Mouse (Mus musculus): ENCODE measurements around the gene Rbm43. TPM values are rescaled to one million over a fixed set of nuclear protein-coding genes. Genes with fewer than 3 reads are reported as not detected.

Rbm43 gene
- polyA plus RNA-seq, 1 experiment = 3.4 TPM

DNA sequence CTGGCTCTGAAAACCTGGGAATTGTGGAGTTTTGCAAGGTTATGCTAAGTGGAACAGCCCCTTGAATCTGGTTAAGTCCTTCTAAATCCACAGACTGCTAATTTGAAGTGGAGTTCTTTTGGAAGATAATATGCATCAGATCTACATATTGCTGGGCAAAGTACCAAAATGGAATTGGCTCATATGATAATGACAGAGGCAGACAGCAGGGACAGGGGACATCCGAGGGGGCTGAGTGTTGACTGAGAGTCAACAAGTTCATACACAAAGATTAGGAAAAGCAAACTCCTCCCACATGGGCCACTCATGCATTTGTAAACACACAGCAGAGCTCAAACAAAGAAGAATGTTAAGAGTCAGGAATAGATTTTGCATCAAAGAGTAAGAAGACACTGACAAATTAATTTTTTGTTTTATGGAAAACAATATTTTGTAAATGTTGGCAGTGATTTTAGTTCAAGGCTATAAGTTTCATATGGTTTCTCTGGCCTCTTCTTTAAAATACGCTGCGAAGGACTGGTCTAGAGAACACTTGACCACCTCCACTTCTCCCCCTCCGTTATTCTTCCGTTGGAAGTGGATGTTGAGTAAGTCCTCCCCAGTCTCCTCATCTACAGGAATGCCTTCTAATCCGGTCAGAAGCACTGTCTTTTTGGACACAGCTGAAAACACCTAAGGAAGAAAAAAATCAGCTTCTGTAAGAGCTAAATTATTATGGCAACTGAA lies 13.3 kb upstream of the Rbm43 start:
- TF ChIP-seq POLR2A (IDR thresholded peaks at IDR 0.05; ENCODE audit: borderline replicate concordance, extremely low read depth, insufficient read depth, insufficient read length, poor library complexity, severe bottlenecking) = no peak
- no peak for TF ChIP-seq CTCF (IDR thresholded peaks at IDR 0.05; ENCODE audit: borderline replicate concordance, extremely low read depth, insufficient read depth, insufficient read length)
- DNase-seq (ENCODE audit: low read depth) = peak; percentile 68

DNA sequence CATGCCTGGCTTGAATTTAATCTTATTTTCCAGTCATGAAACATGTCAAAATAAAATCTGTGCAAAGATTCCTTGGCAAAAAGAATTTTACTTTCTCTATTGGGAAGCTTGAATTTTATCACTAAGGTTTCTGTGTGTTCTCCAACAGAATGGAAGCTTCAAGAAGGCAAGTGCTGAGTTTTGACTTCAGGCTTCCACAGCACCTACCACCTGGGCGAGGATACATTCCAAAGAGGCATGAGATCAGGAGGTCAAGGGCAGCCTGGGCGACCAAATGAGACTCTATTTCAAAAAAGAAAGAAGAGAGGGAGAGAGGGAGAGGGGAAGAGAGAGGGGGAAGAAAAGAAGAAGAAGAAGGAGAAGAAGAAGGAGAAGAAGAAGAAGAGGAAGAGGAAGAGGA lies 10.8 kb upstream of the Rbm43 start:
- no peak for TF ChIP-seq POLR2A (IDR thresholded peaks at IDR 0.05; ENCODE audit: borderline replicate concordance, extremely low read depth, insufficient read depth, insufficient read length, poor library complexity, severe bottlenecking)
- TF ChIP-seq CTCF (IDR thresholded peaks at IDR 0.05; ENCODE audit: borderline replicate concordance, extremely low read depth, insufficient read depth, insufficient read length) = no peak
- DNase-seq (ENCODE audit: low read depth) = no peak

DNA sequence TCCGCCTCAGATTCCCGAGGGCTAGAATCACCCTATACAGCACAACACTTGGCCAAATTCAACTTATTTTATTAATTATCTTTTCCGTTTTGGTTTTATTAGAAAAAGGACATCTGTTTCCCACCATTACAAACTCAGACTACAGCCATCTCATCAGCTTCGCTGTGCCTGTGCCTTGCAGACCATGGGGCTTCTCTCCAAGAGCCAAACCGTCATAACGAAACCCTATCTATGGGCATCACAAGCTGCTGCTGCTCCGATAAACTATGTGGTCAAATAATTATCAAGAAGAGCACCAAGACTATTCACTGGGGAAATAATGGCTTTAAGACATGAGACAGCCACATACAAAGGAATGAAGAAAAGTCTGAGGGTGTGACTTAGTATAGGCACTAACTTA lies 6.9 kb upstream of the Rbm43 start:
- no peak for DNase-seq (ENCODE audit: low read depth)
- no peak for TF ChIP-seq POLR2A (IDR thresholded peaks at IDR 0.05; ENCODE audit: borderline replicate concordance, extremely low read depth, insufficient read depth, insufficient read length, poor library complexity, severe bottlenecking)
- TF ChIP-seq CTCF (IDR thresholded peaks at IDR 0.05; ENCODE audit: borderline replicate concordance, extremely low read depth, insufficient read depth, insufficient read length) = no peak

DNA sequence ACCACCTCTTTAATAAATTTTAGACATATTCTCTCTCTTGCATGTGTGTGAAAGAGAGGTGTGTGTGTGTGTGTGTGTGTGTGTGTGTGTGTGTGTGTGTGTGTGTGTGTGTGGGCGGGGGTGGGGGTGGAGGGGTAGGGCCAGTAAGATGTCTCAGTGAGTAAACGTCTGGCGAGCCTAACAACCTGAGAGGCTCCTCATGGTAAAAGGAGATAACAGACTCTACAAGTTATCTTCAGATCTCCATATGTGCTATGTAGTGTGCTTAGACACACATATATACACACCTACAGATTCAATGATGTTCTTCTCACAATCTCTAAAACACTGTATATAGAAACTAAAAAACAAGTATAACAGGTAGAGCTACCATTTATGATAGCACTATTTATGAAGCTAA lies 3.8 kb upstream of the Rbm43 start:
- DNase-seq (ENCODE audit: low read depth) = no peak
- TF ChIP-seq CTCF (IDR thresholded peaks at IDR 0.05; ENCODE audit: borderline replicate concordance, extremely low read depth, insufficient read depth, insufficient read length) = no peak
- TF ChIP-seq POLR2A (IDR thresholded peaks at IDR 0.05; ENCODE audit: borderline replicate concordance, extremely low read depth, insufficient read depth, insufficient read length, poor library complexity, severe bottlenecking) = no peak

DNA sequence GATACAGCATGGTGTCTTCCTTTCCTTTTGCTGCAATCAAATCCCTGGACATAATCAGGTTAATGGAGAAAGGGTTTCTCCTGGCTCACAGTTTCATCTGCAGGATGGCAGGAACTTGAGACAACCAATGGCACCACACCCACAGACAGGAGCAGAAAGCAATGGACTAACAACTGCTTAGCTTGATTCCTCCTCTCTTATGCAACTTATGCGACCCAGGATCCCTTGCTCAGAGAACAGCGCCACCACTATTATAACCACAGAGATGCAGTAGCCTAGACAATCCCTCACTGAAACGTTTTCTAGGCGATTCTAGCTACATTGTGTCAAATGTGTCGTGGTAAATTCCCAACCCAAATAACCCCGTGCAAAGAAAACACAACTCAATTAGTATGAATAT lies 2.0 kb upstream of the Rbm43 start:
- no peak for DNase-seq (ENCODE audit: low read depth)
- no peak for TF ChIP-seq POLR2A (IDR thresholded peaks at IDR 0.05; ENCODE audit: borderline replicate concordance, extremely low read depth, insufficient read depth, insufficient read length, poor library complexity, severe bottlenecking)
- no peak for TF ChIP-seq CTCF (IDR thresholded peaks at IDR 0.05; ENCODE audit: borderline replicate concordance, extremely low read depth, insufficient read depth, insufficient read length)

DNA sequence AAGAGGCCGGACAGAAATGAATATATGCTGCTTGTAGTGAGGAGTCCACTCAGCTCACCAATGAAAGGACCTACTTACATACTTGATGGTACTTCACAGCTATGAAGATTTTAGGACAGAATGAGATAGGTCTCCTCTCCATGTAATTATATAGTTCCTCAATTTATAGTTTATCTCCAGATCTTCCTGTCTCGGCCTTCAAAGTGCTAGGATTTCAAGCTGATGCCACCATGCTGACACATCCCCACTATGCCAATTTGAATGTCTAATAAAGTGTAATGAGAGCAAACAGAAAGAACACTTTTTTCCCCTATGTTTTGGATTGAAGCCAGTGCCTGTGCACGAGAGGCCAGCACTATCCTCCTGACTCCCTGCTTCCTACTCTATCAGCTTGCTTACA lies 1.6 kb upstream of the Rbm43 start:
- TF ChIP-seq CTCF (IDR thresholded peaks at IDR 0.05; ENCODE audit: borderline replicate concordance, extremely low read depth, insufficient read depth, insufficient read length) = no peak
- no peak for TF ChIP-seq POLR2A (IDR thresholded peaks at IDR 0.05; ENCODE audit: borderline replicate concordance, extremely low read depth, insufficient read depth, insufficient read length, poor library complexity, severe bottlenecking)
- DNase-seq (ENCODE audit: low read depth) = no peak

DNA sequence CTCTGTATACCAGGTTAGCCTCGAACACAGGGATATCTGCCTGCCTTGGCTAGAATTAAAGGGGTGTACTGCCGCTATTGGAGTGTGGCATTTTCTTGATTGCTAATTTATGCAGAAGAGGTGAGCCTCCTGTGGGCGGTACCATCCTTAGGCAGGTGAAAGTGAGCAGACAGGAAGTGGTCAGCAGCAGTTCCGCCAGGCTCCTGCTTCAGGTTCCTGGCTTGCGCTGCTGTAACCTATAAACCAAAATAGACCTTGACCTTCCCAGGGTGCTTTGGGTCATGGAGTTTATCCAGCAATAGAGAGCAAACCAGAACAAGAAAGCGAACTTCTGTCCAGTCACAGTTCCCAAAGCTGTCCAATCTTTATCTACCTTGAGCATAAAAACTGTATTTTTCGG lies 958 bp upstream of the Rbm43 start:
- no peak for TF ChIP-seq CTCF (IDR thresholded peaks at IDR 0.05; ENCODE audit: borderline replicate concordance, extremely low read depth, insufficient read depth, insufficient read length)
- TF ChIP-seq POLR2A (IDR thresholded peaks at IDR 0.05; ENCODE audit: borderline replicate concordance, extremely low read depth, insufficient read depth, insufficient read length, poor library complexity, severe bottlenecking) = no peak
- DNase-seq (ENCODE audit: low read depth) = no peak

DNA sequence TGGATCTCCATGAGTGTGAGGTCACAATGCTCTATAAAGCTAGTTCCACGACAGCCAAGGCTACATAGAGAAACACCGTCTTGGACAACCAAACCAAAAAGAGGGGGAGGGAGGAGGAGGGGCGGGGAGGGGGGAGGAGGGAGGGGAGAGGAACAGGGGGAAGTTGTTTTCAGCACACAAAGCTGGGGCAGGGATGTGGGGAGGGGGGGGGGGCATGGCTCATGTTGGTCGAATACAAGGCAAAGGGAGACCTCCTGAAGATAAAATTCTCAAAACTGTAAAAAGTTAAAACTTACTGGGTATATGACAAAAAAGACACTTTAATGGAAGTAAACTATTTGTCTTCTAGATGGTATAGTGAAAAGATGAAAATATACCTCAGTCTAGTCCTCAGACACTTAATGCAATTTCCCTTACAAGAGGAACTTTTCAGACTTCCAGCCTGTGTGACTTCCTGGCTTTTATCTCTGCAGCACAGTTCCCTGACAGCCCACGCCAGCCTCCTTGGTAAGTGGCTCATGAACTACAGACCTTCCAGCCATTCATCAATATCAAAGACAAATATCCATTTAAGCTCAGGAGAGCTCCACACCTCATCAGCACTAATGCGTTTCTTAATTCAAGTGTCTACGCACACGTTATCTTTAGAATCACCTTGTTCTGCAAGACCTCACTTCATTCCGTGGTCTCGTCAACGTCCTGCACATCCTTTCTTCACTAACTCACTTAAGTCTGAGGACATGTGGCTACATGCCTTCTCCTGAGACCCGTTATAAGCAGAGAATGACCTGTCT lies 1.4 kb downstream of the Rbm43 start:
- peak; percentile 13 for DNase-seq (ENCODE audit: low read depth)
- TF ChIP-seq CTCF (IDR thresholded peaks at IDR 0.05; ENCODE audit: borderline replicate concordance, extremely low read depth, insufficient read depth, insufficient read length) (no peak), POLR2A (IDR thresholded peaks at IDR 0.05; ENCODE audit: borderline replicate concordance, extremely low read depth, insufficient read depth, insufficient read length, poor library complexity, severe bottlenecking) (no peak)

DNA sequence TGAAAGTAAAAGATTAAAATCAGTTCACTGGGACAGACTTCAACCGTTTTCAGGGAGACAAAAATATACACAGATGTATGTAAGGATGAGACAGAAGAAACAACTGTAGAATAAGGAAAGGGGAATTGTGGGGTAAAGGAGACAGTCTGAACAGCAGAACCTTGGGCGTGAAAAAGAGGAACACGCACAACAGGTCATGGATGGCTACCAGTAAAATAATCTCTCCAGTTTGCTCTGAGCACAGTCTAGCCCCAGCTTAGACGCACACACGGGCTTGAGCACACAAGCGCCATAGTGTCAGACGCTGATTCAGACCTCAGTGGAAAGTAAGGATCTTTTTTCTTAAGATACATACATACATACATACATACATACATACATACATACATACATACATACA lies 3.7 kb downstream of the Rbm43 start:
- TF ChIP-seq CTCF (IDR thresholded peaks at IDR 0.05; ENCODE audit: borderline replicate concordance, extremely low read depth, insufficient read depth, insufficient read length) = no peak
- no peak for TF ChIP-seq POLR2A (IDR thresholded peaks at IDR 0.05; ENCODE audit: borderline replicate concordance, extremely low read depth, insufficient read depth, insufficient read length, poor library complexity, severe bottlenecking)
- DNase-seq (ENCODE audit: low read depth) = no peak

DNA sequence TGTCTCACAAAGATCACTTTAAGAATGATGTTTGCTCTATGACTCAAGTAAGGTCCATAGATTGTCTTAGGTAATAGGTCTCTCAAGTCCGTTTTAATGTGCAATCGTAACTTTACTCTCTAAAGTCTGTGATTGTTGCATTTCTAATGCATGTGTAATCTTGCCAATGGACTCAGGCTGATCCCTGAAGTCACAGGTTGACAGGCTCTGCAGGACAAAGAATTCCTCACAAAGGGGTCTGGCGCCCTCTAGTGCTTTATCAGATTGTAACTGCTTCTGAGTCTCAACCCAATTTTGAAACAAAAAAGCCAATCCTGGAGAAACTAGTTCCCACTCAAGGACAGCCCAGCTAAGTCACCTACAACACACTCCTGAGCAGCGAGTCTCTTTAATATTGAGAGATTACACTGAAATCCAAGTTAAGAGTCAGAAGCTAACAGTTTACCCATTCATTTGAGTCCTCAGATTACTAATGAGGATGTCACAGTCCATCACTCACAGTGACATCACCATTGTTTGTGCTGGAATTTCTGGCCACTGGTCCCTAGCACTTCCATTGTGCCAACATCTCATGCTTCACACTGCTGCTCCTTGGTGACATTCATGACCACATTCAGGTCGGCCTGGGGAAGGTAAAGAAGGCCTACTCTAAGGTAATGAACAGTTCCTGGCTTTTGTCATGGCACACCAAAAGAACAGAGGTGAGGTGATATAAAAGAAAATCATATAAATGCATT lies 19.9 kb downstream of the Rbm43 start:
- DNase-seq (ENCODE audit: low read depth) = peak; percentile 93
- TF ChIP-seq CTCF (IDR thresholded peaks at IDR 0.05; ENCODE audit: borderline replicate concordance, extremely low read depth, insufficient read depth, insufficient read length) (peak; percentile 82), POLR2A (IDR thresholded peaks at IDR 0.05; ENCODE audit: borderline replicate concordance, extremely low read depth, insufficient read depth, insufficient read length, poor library complexity, severe bottlenecking) (no peak)

DNA sequence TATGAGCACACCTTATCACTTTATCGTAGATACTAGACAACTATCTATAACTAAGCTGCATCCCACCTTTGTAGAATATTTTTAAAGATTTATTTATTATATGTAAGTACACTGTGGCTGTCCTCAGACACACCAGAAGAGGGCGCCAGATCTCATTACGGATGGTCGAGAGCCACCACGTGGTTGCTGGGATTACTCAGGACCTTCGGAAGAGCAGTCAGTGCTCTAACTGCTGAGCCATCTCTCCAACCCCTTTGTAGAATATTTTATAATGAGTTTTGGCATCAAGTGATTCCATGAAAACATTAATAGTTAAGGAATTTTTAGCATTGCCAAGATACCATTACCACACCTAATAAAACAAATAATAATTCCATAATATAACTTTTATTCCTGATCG lies 20.4 kb downstream of the Rbm43 start:
- DNase-seq (ENCODE audit: low read depth) = no peak
- TF ChIP-seq POLR2A (IDR thresholded peaks at IDR 0.05; ENCODE audit: borderline replicate concordance, extremely low read depth, insufficient read depth, insufficient read length, poor library complexity, severe bottlenecking) (no peak), CTCF (IDR thresholded peaks at IDR 0.05; ENCODE audit: borderline replicate concordance, extremely low read depth, insufficient read depth, insufficient read length) (no peak; the same call in 1 of the 2 replicates)
